Mouse (Mus musculus): ENCODE data around the gene Ccdc65.

Gene Ccdc65

GRCm38 (mm10) chr15:98692171-98692715, 15.8 kb upstream of the Ccdc65 start:
- no peak for DNase-seq (ENCODE audit: low read depth in 1 of 2, low spot score in 2 of 2)

DNA sequence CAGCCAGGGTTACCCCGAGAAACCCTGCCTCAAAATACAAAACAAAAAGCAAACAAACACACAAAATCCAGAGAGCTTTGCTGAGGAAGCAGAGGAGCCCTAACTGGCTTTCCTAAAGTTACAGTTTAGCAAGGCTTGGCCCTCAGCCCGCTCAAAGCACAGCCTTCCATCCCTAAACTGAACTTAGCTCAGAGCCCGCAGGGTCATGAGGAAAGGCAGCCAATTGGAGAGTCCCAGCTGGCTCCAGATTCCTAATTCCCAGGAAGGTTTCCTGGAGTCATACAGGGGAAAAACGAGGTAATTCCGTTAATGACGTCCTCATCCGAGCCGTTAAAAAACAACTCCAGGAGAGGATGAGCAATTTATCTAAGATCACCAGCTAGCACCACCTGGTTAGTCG, 12.3 kb upstream of the Ccdc65 start:
- DNase-seq (ENCODE audit: low read depth in 1 of 2, low spot score in 2 of 2), result no peak

DNA sequence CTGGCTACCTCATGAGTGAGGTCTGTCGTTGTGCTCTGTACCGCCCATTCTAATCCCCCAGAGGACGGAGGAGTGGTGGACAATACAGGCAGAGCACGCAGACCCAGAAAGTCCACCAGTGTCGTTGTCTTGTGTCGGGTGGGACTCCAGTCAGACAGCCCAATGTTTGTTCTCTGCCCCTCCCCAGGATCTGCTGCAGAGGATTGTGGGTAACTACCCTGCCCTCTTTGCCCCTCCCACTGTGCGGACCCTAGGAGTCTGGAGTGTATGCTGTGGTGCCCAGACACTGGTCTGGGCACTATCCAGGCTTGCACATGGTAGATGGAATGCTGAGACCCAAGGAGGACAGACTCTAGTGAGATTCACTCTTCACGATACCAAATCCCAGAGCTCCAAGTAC, 11.8 kb upstream of the Ccdc65 start:
- DNase-seq (ENCODE audit: low read depth in 1 of 2, low spot score in 2 of 2), result no peak

DNA sequence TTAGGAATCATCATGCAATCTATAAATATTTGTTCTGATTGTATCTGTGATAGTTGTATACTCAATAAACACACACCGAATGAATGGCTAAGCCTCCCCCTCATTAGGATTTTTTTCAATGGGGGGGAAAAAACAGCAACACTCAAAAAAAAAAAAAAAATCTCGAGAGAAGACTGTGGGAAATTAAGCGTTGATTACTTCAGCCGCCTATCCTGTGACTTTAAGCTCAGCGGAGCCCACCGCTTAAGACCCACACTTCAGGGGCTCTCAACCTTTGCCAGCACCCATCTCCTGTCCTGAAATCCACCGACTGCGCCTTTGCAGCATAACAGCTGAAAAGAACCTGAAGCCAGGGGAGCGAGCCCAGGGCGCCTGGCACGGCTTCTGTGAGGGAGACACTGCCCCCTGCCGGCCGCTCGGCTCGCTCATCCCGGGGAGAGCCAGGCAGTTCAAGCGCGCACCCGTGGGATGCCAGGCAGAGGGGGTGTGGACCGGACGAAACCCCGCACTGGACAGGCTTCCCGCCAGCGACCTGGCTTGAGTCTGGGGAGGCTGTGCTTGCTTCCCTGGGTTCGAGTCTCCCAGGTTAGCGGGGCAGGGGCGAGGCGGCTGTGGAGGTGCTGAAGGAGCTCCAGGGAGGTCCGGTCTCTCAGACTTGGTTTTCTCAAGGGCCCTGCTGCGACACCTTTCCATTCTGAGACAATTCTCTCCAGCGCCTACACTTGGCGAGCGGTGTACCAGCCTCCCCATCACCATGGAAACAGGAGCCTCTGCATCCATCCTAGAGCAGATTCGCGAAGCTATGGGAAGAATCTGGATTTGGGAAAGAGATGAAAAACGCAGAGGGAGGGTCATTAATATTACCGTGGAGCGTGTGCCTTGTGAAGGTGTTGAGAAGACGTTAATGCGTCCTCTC, 8.6 kb upstream of the Ccdc65 start:
- peak; percentile 26 to 78 for DNase-seq (ENCODE audit: low read depth in 1 of 2, low spot score in 2 of 2)

GRCm38 (mm10) chr15:98704312-98704711, 3.7 kb upstream of the Ccdc65 start:
- no peak for DNase-seq (ENCODE audit: low read depth in 1 of 2, low spot score in 2 of 2)

GRCm38 (mm10) chr15:98710442-98710841, 2.4 kb downstream of the Ccdc65 start:
- DNase-seq (ENCODE audit: low read depth in 1 of 2, low spot score in 2 of 2), result peak in 1 of 2 experiments; percentile 41

DNA sequence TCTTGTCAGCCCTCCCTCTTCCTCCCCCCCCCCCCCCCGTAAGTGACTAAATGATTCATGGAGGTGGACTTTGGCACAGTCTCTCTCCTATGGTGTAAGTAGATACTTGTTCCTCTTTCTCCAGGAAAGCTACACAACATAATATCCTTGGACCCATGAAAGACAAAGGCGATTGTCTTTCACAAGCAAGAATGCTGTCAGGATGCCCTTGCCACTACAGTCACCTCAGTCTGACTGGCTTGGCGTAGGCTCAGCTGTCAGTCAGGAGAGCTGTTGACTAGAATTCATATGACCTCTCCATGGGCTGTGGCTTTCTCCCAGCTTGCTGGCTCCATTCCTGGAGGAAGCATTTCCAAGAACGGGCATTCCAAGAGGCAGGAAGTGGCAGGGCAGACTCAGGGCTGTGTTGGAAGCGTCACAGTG, 6.2 kb downstream of the Ccdc65 start:
- no peak for DNase-seq (ENCODE audit: low read depth in 1 of 2, low spot score in 2 of 2)

DNA sequence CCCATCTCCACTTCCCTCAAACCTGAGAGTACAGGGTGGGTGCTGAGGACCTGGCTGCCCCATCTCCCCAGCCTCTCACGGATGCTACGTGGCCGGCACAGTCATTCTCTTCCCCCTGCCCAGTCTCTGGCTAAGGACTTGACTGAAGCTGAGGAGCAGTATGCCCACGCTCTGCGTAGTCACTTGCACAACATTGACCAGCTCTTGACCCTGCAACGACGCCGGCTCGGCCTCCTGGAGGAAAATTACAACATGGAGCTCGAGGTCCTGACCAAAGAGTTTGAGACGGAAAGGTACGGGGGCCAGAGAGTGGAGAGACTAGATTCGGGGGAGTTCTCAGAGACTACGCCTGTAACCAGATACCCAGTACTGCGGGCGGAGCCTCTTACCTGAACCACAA, 9.3 kb downstream of the Ccdc65 start:
- DNase-seq (ENCODE audit: low read depth in 1 of 2, low spot score in 2 of 2), result no peak

DNA sequence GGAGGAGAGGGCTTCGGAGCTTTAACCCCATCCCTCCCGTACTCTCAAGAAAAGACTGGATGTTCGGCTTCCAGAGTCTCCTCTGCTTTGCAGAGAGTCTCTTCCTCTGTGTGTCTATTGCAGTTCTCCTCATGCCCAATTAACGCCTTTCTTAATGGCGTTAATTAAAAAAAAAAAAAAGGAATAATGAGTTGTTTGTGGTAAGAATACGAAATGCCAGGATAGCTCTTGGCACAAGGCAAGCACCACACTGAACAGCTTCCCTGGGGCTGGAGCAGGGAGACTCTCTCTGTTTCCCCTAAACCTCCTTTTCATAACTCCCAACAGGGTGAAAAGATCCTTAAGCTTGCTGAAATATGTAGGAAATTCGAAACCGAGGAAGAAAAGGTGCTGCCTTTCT, 14.2 kb downstream of the Ccdc65 start:
- no peak for DNase-seq (ENCODE audit: low read depth in 1 of 2, low spot score in 2 of 2)

DNA sequence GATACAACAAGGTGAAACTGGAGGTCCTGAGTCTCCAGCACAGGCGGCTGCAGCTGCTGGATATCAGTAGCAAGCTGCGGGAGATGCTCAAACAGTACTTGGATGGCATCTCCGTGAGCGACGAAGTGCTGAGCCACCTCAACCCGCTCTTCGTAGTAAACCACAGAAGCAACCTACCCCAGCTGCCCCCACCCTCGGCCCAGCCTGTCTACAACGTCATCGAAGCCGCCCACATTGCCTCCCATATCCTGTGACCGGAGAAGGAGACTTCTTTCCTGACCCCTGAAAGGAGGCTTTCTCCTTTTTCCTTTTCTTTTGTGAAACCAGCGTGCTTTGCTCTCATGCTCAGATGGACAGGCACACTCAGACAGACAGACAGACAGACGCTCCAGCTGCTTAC, 14.8 kb downstream of the Ccdc65 start:
- no peak for DNase-seq (ENCODE audit: low read depth in 1 of 2, low spot score in 2 of 2)

GRCm38 (mm10) chr15:98724441-98724840, 16.4 kb downstream of the Ccdc65 start:
- no peak for DNase-seq (ENCODE audit: low read depth in 1 of 2, low spot score in 2 of 2)

DNA sequence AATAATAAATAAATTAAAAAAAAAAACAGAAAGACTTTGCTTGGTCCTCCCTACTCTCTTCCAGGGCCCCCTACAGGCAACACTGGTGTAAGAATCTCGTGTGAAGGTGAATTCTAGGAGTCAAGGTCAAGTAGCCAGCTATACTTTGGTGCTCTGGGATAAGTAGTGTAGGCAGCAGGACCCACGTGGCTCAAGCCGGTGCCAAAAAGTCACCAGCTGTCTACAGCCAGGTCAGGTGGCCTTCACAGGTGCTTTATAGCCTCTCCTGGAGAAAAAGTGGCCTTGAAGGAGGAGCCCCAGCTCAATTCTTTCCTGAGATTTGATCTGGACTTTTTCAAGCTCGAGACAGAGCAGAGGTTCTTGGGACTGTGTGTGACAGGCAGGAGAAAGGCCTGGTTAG, 18.1 kb downstream of the Ccdc65 start:
- DNase-seq (ENCODE audit: low read depth in 1 of 2, low spot score in 2 of 2), result no peak

DNA sequence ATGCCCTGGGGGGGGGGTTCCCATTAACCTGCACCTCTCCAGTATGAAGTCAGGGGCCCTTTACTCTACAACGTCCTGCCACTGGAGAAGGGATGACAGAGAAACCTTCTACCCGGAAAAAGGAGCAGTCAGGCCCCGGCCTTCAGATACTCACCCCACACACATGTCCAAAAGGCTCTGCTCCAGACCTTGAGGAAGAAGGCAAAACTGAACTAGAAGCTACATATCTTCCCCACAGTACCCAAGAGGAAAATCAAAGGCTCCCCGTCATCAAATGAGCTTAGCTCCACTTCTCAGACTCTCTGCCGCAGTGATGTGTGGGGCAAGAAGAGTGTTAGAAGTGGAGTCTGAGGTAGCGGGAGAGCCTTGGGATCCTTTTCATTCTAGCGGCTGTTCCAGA, 18.7 kb downstream of the Ccdc65 start:
- no peak for DNase-seq (ENCODE audit: low read depth in 1 of 2, low spot score in 2 of 2)

DNA sequence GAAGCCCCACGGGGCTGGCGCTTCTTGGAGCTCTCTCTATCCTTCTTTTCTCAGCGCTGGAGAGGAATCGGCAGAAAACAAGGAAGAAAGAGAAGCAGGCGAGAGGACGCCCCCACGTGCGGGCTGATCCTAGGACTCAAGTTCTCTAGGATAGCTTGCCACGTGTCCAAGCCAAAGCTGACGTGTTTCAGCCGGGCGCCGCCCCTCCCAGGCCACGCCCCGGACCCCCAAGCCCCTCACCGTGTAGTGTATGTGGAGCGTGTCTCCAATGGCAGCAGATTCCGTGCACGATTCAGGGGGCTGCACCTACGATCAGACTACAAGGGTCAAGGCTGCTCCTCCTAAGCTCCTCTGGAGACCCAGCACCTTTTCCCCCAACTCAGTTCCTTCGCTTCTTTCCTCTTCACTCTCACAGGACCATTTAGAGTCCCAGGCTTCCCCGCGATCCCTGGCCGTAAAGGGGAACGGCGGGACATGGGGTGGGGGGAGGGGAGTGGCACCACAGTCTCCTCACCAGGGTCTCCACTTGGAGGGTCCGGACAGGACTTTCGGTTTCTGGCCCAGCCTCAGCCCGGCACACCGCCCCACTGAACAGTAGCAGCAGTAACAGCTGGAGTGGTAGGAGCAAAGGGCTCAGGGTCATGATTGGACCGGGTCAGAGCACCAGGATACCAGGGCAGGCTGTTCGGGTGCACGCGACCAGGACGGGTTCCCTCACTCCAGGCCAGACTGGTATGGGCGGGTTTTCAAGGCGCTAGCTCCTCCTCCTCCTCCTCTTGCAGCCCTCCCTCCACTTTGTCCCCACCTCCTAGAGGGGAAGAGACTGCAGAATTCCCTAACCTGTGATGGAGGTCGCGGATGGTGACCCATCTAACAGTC, 19.7 kb downstream of the Ccdc65 start, which contains the start of gene Fkbp11:
TSS of gene Fkbp11 (minus strand) at position 756 of the 879 bp plus-strand sequence.
- DNase-seq (ENCODE audit: low read depth in 1 of 2, low spot score in 2 of 2), result no peak

- DNase-seq (ENCODE audit: low read depth in 1 of 2, low spot score in 2 of 2), result no peak
Observed at GRCm38 (mm10) chr15:98728366-98728765, 20.4 kb downstream of the Ccdc65 start.

GRCm38 (mm10) chr15:98729791-98730545, 22.0 kb downstream of the Ccdc65 start:
- DNase-seq (ENCODE audit: low read depth in 1 of 2, low spot score in 2 of 2), result no peak

DNA sequence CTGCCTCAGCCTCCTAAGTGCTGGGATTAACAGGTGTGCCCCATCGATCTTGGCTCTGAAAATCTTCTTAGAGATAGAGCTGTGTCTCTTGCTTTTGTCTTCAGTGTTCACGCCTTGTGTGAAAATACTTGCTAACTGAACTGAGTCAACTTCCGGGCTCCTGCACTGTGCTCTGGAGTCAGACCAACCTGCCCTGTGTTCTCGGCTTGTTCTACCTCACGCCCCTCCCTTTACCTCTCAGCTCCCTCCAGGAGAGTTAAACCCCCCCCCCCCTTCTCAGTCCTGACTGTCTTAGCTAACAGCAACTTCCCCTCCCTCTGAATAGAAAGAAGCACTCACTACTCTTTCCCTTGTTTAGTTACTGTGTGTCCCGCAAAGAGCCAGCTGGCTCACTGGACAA, 22.8 kb downstream of the Ccdc65 start:
- no peak for DNase-seq (ENCODE audit: low read depth in 1 of 2, low spot score in 2 of 2)

DNA sequence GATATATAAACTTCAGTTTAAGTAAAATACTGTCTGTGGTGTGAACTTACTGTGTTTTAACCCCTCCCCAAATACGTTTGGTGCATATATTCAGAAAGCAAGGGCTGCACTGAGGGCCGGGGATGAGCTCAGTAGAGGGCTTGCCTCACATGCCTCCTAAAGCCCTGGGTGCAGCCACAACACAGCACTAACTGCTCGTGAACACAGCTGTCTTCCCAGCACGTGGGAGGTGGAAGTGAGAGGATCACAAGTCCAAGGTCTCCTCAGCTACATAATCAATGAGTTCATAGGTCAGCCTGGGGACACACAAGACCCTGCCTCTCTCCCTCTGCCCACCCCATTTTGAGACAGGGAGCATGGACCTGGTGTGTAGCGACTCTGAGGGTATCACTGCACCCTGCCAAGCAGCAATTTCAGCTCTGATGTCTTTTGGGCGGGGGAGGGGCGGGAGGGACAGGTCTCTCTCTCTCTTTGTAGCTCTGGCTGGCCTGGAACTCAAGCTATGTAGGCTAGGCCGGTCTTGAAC, 24.1 kb downstream of the Ccdc65 start:
- no peak for DNase-seq (ENCODE audit: low read depth in 1 of 2, low spot score in 2 of 2)

GRCm38 (mm10) chr15:98733370-98733769, 25.4 kb downstream of the Ccdc65 start:
- no peak for DNase-seq (ENCODE audit: low read depth in 1 of 2, low spot score in 2 of 2)

GRCm38 (mm10) chr15:98733976-98734566, 26.1 kb downstream of the Ccdc65 start:
- no peak for DNase-seq (ENCODE audit: low read depth in 1 of 2, low spot score in 2 of 2)

Data from monocyte, adult 2 months (primary cell).